In the genomic region with DNA sequence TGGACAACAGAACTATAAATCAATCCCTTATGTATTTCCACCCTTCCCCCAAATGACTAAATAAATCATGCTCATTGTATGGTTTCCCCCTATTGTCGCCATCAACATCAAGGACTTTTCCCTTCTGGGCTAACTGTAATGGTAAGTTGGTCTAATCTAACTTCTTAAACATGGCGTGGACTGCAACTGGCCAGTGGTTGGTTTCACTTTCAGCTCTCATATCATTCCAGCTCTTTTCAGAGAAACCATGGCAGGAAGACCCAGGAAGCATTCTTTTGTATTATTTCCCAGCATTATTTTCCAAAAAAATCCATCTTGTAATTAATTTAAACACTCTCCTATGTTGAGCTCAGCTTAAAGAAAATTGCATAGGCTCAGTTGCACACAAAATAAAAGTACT, we compare ENCODE assay signal across 8 mouse cellular contexts. TPM values are rescaled to one million over a fixed set of nuclear protein-coding genes. Genes with fewer than 3 reads are reported as not detected.
DNase-seq lines count a peak whose midpoint lies in the region; ATAC-seq and TF ChIP-seq lines count a peak whose summit lies in the region.
"Had no signal": no experiment of that assay in that cellular context is flagged by ENCODE, and none has a peak within 500 bp of the region (broad histone marks: within the 10 kb centered on the region; RNA-seq: fewer than 3 reads in every experiment).

No protein-coding gene starts in this region.

- peak overlapping the region; percentile 60; the same call in 1 of the 2 replicates for H3K27ac ChIP-seq in limb, embryonic 15.5 days
- H3K27ac ChIP-seq: neural tube, embryonic 12.5 days had no signal

- peaks cover 10% of the 10 kb centered on the region for H3K79me3 ChIP-seq in C2C12 (ENCODE audit: low read depth)

- H3K27me3 ChIP-seq in C2C12 (ENCODE audit: control insufficient read depth, insufficient read depth, insufficient read length): no peaks in the 10 kb centered on the region
- H3K27me3 ChIP-seq in limb, embryonic 15.5 days: no peaks in the 10 kb centered on the region
- H3K27me3 ChIP-seq: neural tube, embryonic 12.5 days had no signal

- WGBS in limb, embryonic 15.5 days: 61% methylated on average over 2 of the region's 2 CpGs

- no peaks in the 10 kb centered on the region for H3K36me3 ChIP-seq in C2C12 (ENCODE audit: control insufficient read depth, insufficient read depth)
- H3K36me3 ChIP-seq in limb, embryonic 15.5 days: no peaks in the 10 kb centered on the region
- H3K36me3 ChIP-seq: neural tube, embryonic 12.5 days had no signal

- H3K4me3 ChIP-seq in C2C12 (ENCODE audit: insufficient read depth, poor library complexity, severe bottlenecking): peak overlapping the region; percentile 19
- H3K4me3 ChIP-seq in limb, embryonic 15.5 days: peak overlapping the region; percentile 10; the same call in 1 of the 2 replicates
- H3K4me3 ChIP-seq: neural tube, embryonic 12.5 days had no signal

- H3ac ChIP-seq in C2C12 (ENCODE audit: control insufficient read depth, insufficient read length, low read depth): no peak overlapping the region

- H3K9ac ChIP-seq in limb, embryonic 15.5 days: no peak overlapping the region
- H3K9ac ChIP-seq: neural tube, embryonic 12.5 days had no signal

- peaks cover 55% of the 10 kb centered on the region for H3K79me2 ChIP-seq in C2C12 (ENCODE audit: control insufficient read depth, insufficient read depth)

- H3K4me2 ChIP-seq in limb, embryonic 15.5 days: peak overlapping the region; percentile 34
- H3K4me2 ChIP-seq: neural tube, embryonic 12.5 days had no signal

- no peaks in the 10 kb centered on the region for H3K9me3 ChIP-seq in limb, embryonic 15.5 days
- H3K9me3 ChIP-seq: neural tube, embryonic 12.5 days had no signal

- DNase-seq in kidney, adult 9 months: peak; percentile 26
- no peak for DNase-seq in kidney, adult 11 months
- peak; percentile 68 for DNase-seq in NIH3T3 (ENCODE audit: low read depth)
- no peak for DNase-seq in spleen, adult 18-20 months

- no peak for ATAC-seq in limb, embryonic 15.5 days (ENCODE audit: insufficient number of reproducible peaks, low FRiP score, low TSS enrichment, low read depth)
- no peak for ATAC-seq in megakaryocyte progenitor cell, adult 5-6 weeks (replicated peaks; ENCODE audit: poor library complexity)

- H3K4me1 ChIP-seq in limb, embryonic 15.5 days: peaks cover 13% of the 10 kb centered on the region
- H3K4me1 ChIP-seq: neural tube, embryonic 12.5 days had no signal

- TF ChIP-seq CTCF in C2C12 (IDR thresholded peaks at IDR 0.05; ENCODE audit: control insufficient read depth, insufficient read depth, insufficient read length): no peak

TF ChIP-seq in C2C12, 6 proteins besides CTCF, POLR2A, EP300 and RAD21:
- no peak for TF ChIP-seq CEBPB (IDR thresholded peaks at IDR 0.05; ENCODE audit: low read depth)
- TF ChIP-seq FOSL1 (IDR thresholded peaks at IDR 0.05; ENCODE audit: insufficient read depth, low read length, poor library complexity, severe bottlenecking): no peak
- no peak for TF ChIP-seq USF1 (IDR thresholded peaks at IDR 0.05; ENCODE audit: low read depth)
- no peak for TF ChIP-seq MAX (IDR thresholded peaks at IDR 0.05)
- TF ChIP-seq MYOG (IDR thresholded peaks at IDR 0.05; ENCODE audit: control insufficient read depth, extremely low read depth, insufficient read length): no peak
- TF ChIP-seq MYOD1 (IDR thresholded peaks at IDR 0.05; ENCODE audit: control insufficient read depth, insufficient read length, low read depth): no peak
TF ChIP-seq in C2C12: peak in this region for 0.

RNA-seq across cellular contexts. Expression of a gene that starts 23.0 kb away (rescaled TPM):
- 42.9 TPM for polyA plus RNA-seq in C2C12 (2012; fragmentation: generic; extraction: Trizol)
- polyA plus RNA-seq in limb, embryonic 15.5 days (2015; fragmentation: Nextera tagmentation; extraction: Ambion mirVana): 138 and 143 TPM in 2 replicates
- total RNA-seq in megakaryocyte progenitor cell, adult 5-6 weeks (2015): 29.3 and 31.5 TPM in 2 replicates
- total RNA-seq in megakaryocyte progenitor cell, adult 5-6 weeks (2017): 24.5 and 28.2 TPM in 2 replicates

Comparison
In these comparisons a context has a peak if more than half of its experiments do, and no peak if none do; other contexts are left out.
1. DNase-seq: peak in kidney, adult 9 months (single experiment) and NIH3T3 (single experiment); none in kidney, adult 11 months (single experiment) and spleen, adult 18-20 months (0 of 2).